Mouse (Mus musculus): Measurements from ENCODE around the gene Wscd1. TPM values are rescaled to one million over a fixed set of nuclear protein-coding genes. Genes with fewer than 3 reads are reported as not detected.

Gene Wscd1
- 10 to 100 TPM in 1 of 2 experiments, 1 to 10 TPM in 1; 9.6 to 10.2 TPM for total RNA-seq (2021)
- long read RNA-seq, experiment 1, transcript Wscd1-203 (9 exons, 2,866 nt) = major isoform, 19 of 29 reads
- long read RNA-seq, experiment 1, partial matches to known transcripts = 4 of 29 reads
- long read RNA-seq, experiment 1, other reads (novel, unspliced or antisense) = 2 of 29 reads
- long read RNA-seq, experiment 2, transcript Wscd1-203 (9 exons, 2,866 nt) = major isoform, 18 of 20 reads
- long read RNA-seq, experiment 2, partial matches to known transcripts = 0 of 20 reads
- long read RNA-seq, experiment 2, other reads (novel, unspliced or antisense) = 0 of 20 reads

DNA sequence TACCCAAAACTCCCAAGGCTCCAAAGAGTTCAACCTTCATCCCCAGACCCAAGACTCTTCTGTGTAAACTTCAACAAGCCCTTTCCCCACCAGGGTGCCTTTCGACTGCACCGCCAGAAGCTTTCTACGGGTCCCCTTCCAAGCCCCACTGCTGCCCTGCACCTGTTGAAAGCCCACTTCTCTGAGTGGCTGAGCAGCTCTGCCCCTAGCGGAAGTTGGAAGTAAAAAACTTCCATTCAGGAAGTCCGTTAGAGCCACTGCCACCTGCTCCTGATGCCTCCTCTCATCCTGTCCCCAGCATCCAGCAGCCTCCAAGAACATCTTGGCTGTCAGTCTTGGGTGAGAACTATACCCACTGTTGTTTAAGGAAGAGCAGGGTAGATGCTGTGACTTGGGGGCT lies at the start of gene Wscd1:
Wscd1 (plus strand) TSS at position 250 of the 400 bp plus-strand sequence.
- DNase-seq = no peak

GRCm38 (mm10) chr11:71728066-71728465 lies 21.7 kb upstream of the Wscd1 start:
- no peak for DNase-seq

DNA sequence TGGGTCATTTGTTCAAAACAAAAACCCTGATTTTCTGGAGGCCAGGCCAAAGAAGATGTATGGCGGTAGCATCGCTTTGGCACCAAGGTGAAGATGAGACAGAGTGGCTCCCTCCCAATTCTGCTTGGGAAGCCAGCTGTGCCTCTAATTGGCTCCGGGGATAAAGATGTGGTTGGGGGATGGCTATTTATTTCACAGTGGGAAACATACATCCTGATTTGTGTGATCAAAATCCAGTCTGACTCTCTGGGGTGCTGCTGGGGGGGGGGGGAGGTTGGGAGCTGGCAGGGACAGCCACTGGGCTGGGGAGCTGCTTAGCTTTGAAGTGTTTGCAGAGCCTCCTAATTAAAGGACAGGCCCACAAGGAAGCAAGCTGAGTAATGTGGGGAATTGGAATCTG lies 20.4 kb upstream of the Wscd1 start:
- no peak for DNase-seq

- no peak for DNase-seq
These were observed 15.9 kb upstream of the Wscd1 start for GRCm38 (mm10) chr11:71733771-71734170.

- DNase-seq = no peak
These were observed 12.6 kb upstream of the Wscd1 start for GRCm38 (mm10) chr11:71737106-71737505.

DNA sequence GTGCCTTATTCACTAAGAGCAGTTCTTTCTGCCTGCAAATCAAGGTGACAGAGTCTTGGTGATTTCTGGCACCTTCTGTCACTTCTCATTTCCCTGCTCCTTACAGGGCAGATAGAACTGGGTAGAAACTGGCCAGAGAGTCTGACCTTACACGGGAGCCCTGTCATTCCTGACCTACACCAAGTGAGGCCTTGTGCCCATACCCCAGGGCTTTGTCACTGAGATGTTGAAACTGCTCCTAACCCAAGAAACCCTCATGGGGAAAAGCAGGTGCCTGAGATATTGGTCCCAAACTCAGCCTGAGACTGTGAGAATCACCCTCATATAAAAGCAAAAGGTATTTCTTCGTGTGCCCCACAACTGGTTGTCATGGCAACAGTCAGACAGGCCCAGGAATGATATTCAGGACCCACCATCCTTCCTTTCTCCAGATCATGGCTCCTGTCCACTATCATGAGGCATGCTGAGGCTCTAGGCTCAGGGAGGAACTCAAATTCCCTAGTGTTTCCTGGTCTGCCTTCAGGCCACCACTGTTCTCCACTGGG lies 11.1 kb upstream of the Wscd1 start:
- DNase-seq = no peak

- DNase-seq = no peak
These were observed 3.8 kb upstream of the Wscd1 start for GRCm38 (mm10) chr11:71745875-71746274.

DNA sequence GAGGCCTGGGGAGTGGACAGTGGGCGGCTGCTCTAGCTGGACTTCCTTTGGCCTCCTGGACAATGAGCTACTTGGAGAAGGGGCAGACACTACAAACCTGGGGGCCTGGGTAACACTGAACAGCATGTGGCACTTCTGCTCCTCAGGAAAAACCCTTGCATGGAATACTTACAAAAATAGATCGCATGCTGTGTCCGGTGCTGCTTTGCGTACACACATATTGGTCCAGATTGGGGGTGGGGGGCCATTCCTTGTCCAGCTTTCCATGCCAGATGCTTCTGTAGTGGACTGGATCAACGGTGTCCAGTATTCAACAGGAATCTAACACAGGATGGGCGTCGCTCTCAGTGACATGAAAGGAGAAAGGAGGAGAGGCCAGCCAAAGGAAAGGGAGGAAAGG lies 2.0 kb upstream of the Wscd1 start:
- DNase-seq = no peak

DNA sequence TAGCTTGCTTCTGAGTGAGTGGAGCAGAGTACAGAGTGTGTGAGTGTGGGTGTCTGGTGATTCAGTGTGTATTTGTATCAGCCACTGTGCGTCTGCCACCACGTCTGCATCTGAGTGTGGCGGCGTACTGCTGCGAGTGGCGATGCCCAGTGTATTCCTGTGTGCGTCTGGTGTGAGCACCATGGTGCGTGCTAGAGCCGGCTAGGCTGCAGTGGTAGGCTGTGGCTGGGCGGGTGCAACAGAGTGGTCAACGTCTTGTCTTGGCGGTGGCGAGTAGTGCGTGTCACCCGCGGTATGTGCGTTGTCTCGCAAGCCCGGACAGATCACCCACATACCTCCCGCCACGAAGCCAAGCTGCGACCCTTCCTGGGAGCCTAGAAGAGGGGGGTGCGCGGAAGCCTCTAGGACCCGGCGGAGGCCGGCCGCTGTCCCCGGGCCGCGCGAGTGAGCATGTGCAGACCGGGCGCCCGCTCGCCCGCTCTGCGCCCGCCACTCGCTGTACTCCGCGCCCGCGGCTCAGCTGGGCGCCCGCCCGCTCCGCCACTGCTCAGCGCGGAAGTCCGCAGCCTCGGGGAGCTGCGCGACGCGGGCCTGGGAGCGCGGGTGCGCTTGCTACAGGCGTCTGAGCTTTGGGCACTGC lies 934 bp downstream of the Wscd1 start:
- DNase-seq = peak; percentile 46

DNA sequence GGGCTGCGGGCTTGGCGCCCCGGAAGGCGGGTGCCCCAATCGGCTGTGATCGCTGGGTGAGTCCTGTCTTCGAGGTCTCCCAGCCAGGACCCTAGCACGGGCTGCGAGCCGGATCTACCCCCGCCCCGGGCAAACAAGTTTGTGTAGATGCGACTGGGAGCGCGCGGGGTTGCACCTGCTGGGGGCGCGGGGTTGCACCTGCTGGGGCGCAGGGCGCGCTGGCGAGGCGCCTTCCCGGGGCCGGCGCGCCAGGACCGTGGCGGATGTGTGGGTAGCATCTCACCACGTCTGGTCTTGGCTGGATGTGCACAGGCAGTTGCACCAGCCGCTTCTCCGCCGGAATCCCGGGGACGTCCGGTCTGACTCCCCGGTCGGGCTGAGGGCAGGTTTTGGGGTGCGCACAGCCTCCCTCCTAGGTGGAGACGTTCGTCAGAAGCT lies 1.5 kb downstream of the Wscd1 start:
- DNase-seq = peak; percentile 29

- DNase-seq = no peak
These were observed 2.0 kb downstream of the Wscd1 start for GRCm38 (mm10) chr11:71751689-71752088.

- no peak for DNase-seq
These were observed 2.9 kb downstream of the Wscd1 start for GRCm38 (mm10) chr11:71752626-71753025.

DNA sequence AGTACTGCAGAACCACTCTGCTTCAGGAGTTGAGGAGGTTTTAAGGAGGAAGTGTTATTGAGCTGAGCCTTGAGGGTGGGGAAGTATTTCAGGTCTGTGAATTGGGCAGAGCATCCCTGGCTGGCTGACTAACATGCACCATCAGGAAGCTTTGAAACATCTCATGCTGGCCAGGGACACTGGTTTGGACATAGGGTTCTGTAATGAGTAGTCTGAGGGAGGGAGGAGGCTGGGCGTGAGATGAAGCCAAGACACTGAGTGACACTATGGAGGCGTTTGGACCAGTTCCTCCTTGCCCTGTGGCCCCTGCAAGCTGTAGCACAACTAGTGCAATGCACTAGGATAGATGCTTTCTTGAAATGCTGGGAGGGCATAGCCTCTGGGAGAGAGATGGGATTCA lies 5.4 kb downstream of the Wscd1 start:
- no peak for DNase-seq

DNA sequence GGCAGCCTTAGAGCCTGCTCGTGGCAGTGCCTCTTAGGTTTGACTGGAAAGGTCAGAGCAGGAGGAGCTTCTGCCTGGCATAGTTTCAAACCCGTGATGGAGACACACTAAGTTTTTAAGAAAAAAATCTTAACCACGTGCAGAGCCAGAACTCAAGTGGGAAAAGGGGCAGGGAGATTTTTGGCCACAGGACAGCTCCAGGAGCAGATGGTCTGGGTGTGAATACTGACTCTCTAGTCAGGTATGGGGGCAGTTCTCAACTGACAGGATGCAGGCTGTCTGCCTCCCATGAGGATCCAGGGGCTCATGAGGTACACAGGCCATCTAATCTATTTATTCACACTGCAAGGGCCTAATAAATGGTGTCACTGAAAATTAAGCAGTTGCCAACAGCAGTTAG lies 6.6 kb downstream of the Wscd1 start:
- no peak for DNase-seq

DNA sequence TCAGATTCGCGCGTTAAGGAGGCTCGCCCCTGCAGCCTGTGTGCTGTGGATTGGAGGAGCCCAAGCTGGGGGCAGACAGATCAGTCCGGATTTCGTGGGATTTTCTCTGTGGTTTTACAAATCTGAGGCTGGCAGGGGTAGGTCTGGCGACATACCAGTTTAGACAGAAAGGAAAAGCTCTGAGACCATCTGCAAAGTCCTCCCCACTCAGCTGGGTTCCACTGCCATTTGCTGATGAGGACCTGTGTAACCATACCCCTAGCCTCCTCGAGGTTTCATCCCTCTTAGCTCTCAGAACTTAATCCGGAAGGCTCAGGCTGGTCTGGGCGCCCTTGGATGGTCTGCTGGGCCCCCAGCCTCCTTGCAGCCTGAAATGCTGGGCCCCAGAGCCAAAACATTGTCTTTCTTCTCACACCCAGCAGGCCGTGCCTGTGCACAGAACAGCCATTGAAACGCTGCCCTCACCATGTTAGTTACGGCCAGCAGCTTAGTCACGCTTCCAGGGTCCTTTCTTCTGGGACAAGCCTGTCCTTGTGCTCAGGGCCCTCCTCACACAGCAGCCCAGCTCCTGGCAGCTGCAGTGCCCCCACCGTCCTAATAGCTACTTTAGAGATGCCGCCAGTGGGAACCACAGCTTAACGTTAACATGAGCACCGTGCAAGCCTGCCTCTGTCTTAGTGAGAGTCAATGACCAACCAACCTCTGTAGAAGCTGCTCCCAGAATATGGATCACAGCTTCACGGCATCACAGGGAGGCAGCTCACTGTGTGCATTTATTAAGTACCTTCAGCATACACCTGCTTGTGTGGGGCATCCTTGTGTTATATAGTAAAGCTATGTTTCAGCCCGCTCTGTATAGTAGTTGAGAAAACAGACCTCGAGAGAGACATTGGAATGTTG lies 8.7 kb downstream of the Wscd1 start:
- DNase-seq = no peak

DNA sequence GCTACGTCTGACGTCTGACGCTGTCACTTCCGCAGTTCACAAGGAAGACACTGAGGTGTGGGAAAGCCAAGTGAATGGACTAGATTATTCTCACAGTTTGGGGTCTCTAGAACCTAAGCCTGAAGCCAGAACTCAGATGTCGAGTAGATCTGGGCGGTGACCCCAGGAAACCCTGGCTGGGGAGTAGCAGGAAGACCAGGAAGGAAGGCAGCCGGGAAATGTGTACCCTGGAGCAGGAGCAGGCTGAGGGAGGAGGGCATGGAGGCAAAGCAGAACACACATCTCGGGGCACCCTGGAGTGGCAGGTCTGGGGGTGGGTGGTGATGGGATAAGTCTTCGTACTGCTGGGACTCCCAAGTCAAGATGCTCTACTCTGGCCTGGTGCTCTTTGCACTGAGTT lies 11.3 kb downstream of the Wscd1 start:
- no peak for DNase-seq

DNA sequence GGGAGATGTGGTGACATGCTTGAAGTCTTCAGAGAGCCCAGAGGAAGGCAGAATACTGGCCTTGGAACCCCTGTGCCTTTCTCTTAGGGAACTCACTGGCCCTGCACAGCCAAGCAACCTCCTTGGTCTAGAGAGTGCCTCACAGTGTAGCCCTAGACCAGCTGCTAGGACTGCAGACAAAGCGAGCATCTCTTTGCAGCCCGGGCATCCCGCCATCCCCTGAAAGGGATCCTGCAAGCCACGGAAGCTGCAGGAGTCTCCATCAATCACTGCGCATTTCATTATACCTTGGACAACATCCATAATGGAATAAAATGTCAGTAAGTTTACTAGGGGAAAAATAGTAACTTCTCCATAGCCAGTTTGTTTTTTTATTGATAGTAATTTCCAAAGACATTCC lies 13.4 kb downstream of the Wscd1 start:
- DNase-seq = peak; percentile 65

DNA sequence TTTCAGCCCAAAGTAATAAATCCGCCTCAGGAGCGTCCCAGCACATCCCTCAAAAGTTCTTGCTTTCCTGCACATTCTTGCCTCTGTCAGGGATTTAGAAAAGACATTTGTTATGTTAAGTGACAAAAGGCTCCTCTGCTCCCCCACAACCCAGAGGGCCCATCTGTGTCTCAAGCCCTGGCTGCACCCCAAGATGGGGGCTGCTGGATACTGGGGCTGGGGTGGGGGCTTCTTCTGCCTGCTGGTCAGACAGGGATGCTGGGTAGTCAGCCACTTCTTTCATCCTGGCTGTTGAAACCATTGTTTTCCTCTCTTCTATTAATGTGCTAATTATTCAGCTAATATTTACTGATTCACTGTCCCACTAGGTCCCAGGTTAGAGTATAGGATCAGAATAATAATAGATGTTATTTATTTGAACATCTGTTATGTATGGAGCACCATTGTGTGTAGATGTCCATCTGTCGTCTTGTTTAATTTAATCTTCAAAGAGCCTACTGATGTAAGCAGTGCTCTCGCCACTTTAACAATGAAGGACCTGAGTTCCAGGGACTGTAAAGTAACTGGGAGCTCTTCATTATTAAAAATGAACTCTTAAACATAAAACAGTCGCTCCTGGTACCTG lies 14.0 kb downstream of the Wscd1 start:
- no peak for DNase-seq

DNA sequence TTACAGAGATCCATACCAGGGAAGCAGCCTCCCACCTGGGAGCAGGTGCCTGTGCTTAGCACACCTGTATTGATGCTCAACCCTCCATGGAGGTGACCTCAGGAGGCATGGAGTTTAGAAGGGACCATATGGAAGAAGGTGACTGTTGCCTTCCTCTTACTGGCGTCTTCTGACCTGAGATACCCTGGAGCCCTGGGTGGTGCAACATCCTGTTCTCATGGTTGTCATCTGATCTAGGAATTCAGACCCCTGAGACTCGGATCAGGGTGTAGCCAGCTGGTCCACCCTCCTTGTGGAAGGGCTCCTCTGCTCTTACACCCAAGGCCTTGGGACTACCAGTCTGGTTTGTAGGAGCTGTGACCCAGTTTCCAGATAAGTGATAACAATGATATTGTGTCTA lies 15.0 kb downstream of the Wscd1 start:
- DNase-seq = no peak

DNA sequence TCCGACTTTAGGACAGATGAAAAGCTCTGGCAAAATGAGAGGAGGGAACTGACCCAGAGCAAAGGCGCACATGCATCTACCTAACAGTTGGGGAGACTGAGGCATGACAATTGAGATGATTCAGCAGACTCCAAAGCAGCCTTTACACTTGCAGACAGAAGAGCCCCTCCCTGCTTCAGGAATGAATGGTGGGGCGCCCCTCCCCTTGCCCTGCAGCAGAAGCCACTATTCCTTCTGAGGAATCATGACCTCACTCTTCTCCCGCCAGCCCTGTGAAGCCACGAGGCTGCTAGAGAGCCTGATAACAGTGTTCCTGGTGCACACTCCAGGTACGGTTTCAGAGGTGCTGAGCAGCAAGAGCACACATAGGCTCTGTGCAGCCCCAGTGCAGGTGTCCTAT lies 15.6 kb downstream of the Wscd1 start:
- DNase-seq = no peak

DNA sequence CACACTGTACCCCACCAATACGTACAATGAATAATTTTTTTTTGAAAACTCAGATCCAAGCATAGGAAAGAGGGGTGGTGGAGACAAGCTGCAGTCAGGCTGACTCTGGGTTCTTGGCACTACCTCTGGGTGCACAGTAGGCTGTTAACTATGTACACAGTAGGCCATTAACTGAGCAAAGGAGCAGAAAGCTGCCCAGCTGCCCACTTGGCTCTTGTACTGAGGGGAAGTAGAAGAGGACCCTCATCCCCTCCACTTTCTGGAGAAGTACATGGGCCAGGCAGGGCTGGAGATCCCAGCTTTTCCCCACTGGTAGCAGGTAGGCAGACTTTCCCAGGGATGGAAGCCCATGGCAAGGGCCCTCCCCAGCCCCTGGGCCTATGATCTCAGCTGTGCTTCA lies 16.7 kb downstream of the Wscd1 start:
- no peak for DNase-seq

DNA sequence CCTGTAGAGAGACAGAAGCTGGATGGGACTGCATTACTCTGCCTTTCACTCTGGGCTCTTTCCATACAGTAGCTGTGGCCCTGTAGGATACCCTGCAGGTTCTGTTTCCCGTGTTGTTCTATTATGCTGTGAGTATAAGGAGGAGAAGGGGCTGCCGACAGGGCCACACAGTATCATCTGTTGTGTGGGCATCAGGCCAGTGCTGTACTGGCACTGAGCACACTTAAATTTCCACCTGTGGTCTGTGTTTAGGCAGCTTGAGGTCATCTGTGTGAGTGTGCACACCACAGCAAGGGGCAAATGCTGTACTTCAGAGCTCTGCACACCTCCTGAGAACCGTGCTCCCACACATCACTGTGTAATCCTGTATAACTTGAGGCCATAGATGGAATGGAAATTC lies 18.0 kb downstream of the Wscd1 start:
- DNase-seq = no peak
